Mouse (Mus musculus) NIH3T3 (cell line): ENCODE results near the gene Epo.

Experiments used
- DNase-seq: peaks from one replicate; pipeline ENCODE4 v3.0.0-alpha.2; 2012; ENCODE audit warnings: low read depth

The Epo gene

GRCm38 (mm10) chr5:137476964-137477363 lies 56.1 kb downstream of the Epo start, which contains the start of gene Zan:
TSS of gene Zan (minus strand) at chr5:137477064.
- no peak for DNase-seq

GRCm38 (mm10) chr5:137474351-137474750 lies 58.7 kb downstream of the Epo start:
- no peak for DNase-seq

GRCm38 (mm10) chr5:137472252-137472904 lies 60.7 kb downstream of the Epo start:
- DNase-seq: no peak

DNA sequence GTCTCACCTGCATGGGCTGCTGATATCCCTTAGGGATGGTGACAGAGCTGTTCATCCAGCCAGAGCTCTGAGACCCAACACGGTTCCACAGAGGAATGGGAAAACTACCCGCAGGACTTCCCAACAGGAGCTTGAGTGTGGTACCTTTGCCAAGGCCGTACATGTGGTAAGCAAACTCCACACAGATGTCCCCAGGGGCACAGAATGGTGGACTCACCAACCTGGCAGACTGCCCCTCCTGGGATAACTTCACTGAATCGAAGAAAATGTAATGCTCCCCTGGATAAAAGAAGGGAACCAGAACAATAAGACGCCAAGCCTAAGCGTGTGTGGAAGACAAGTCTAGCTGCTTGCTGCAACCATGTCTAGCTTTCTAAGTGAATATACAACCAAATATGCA lies 66.1 kb downstream of the Epo start:
- DNase-seq: no peak

GRCm38 (mm10) chr5:137465049-137465448 lies 68.0 kb downstream of the Epo start:
- peak; percentile 55 for DNase-seq

- DNase-seq: peak; percentile 21
These were observed 77.0 kb downstream of the Epo start for GRCm38 (mm10) chr5:137455866-137456591.

- no peak for DNase-seq
These were observed 77.8 kb downstream of the Epo start for GRCm38 (mm10) chr5:137455206-137455605.

- DNase-seq: no peak
These were observed 87.5 kb downstream of the Epo start for GRCm38 (mm10) chr5:137445536-137445935.

- peak; percentile 72 for DNase-seq
These were observed 92.7 kb downstream of the Epo start for GRCm38 (mm10) chr5:137440216-137440855.

DNA sequence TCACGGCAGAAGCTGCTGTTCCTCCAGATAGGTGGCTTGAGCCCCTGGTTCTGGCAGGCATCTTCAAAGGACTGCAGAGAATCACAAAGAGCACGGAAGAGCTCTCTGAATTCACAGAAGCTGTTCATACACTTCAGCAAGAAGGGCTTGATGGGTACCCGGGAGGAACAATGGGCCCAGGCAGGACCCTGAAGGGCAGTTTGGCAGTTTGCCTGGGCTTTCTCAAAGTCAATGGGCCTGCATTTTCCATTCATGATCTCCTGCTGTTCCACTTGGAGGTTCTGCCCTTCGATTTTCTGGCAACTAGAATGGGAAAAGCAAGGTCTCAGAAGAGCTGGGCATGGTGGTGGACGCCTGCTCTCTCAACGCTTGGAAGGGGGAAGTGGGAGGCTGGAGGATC lies 99.2 kb downstream of the Epo start:
- DNase-seq: no peak
